Mouse (Mus musculus) retina, postnatal 7 days (tissue): ENCODE data around the gene Smarca1.

Experiments
- DNase-seq: peaks from one replicate; pipeline ENCODE4 v3.0.0-alpha.2; 2012; ENCODE audit warnings: low read depth, low spot score

Smarca1 gene

GRCm38 (mm10) chrX:47892431-47893024, at the start of gene Smarca1:
Gene Smarca1, minus strand, starts transcription at chrX:47892974.
- DNase-seq: no peak

- peak; percentile 73 for DNase-seq
These were observed 45.0 kb upstream of the Smarca1 start for GRCm38 (mm10) chrX:47937740-47938139.

GRCm38 (mm10) chrX:47936885-47937284, 44.1 kb upstream of the Smarca1 start:
- DNase-seq: no peak

GRCm38 (mm10) chrX:47934352-47934751, 41.6 kb upstream of the Smarca1 start:
- no peak for DNase-seq

GRCm38 (mm10) chrX:47930449-47930848, 37.7 kb upstream of the Smarca1 start:
- no peak for DNase-seq

GRCm38 (mm10) chrX:47927981-47928380, 35.2 kb upstream of the Smarca1 start:
- no peak for DNase-seq

- DNase-seq: no peak
These were observed 27.8 kb upstream of the Smarca1 start for GRCm38 (mm10) chrX:47920541-47920940.

GRCm38 (mm10) chrX:47916831-47917230, 24.1 kb upstream of the Smarca1 start:
- DNase-seq: no peak

GRCm38 (mm10) chrX:47913543-47913938, 20.8 kb upstream of the Smarca1 start:
- no peak for DNase-seq

GRCm38 (mm10) chrX:47912904-47913542, 20.2 kb upstream of the Smarca1 start:
- DNase-seq: no peak

GRCm38 (mm10) chrX:47912306-47912792, 19.6 kb upstream of the Smarca1 start, which contains the start of gene Ocrl:
Gene Ocrl, plus strand, starts transcription at chrX:47912387.
- DNase-seq: peak; percentile 42

- no peak for DNase-seq
These were observed 805 bp downstream of the Smarca1 start for GRCm38 (mm10) chrX:47891907-47892430.

GRCm38 (mm10) chrX:47891243-47891906, 1.4 kb downstream of the Smarca1 start:
- DNase-seq: no peak

- DNase-seq: no peak
These were observed 5.4 kb downstream of the Smarca1 start for GRCm38 (mm10) chrX:47887401-47887800.

- no peak for DNase-seq
These were observed 10.0 kb downstream of the Smarca1 start for GRCm38 (mm10) chrX:47882813-47883212.

- no peak for DNase-seq
These were observed 12.7 kb downstream of the Smarca1 start for GRCm38 (mm10) chrX:47880052-47880451.

GRCm38 (mm10) chrX:47858544-47858943, 34.2 kb downstream of the Smarca1 start:
- DNase-seq: no peak

- no peak for DNase-seq
These were observed 57.0 kb downstream of the Smarca1 start for GRCm38 (mm10) chrX:47835835-47836195.

- no peak for DNase-seq
These were observed 57.5 kb downstream of the Smarca1 start for GRCm38 (mm10) chrX:47835098-47835834.

GRCm38 (mm10) chrX:47833431-47833830, 59.3 kb downstream of the Smarca1 start:
- no peak for DNase-seq

- no peak for DNase-seq
These were observed 72.2 kb downstream of the Smarca1 start for GRCm38 (mm10) chrX:47820566-47820965.

GRCm38 (mm10) chrX:47808717-47809116, 84.1 kb downstream of the Smarca1 start:
- DNase-seq: no peak
